Mouse (Mus musculus) MEL (cell line): ENCODE measurements around the gene Add1. TPM values are rescaled to one million over a fixed set of nuclear protein-coding genes. Genes with fewer than 3 reads are reported as not detected.

Source experiments
- DNase-seq: peaks from one replicate; pipeline ENCODE4 v3.0.0; 2011; ENCODE audit warnings: low read depth, low spot score
- H3K27ac ChIP-seq: 2 replicates; pipeline ENCODE4 v1.5.1; 2012; ENCODE audit warnings: low read depth, mild to moderate bottlenecking, control low read depth, low read length, moderate library complexity; ENCODE audit not compliant: control insufficient read depth
- H3K27me3 ChIP-seq, 2 experiments: fragments of 150-350 bp in 1 of 2; sonication (generic) in 1 of 2; 2 replicates each; pipeline ENCODE4 v1.6.1; 2012; ENCODE audit warnings: low read length in 2 of 2, mild to moderate bottlenecking in 2 of 2, improper control_type of control experiment in 1 of 2, moderate library complexity in 1 of 2; ENCODE audit not compliant: insufficient read depth in 2 of 2, control insufficient read depth in 1 of 2
- H3K36me3 ChIP-seq, 2 experiments: 2 replicates each; pipeline ENCODE4 v1.6.1; 2012 to 2014; ENCODE audit warnings: low read length in 2 of 2, improper control_type of control experiment in 1 of 2, inconsistent platforms in 1 of 2, mild to moderate bottlenecking in 1 of 2; ENCODE audit not compliant: insufficient read depth in 2 of 2, control insufficient read depth in 1 of 2
- H3K4me1 ChIP-seq, 2 experiments: fragments of 150-350 bp in 1 of 2; sonication (generic) in 1 of 2; 2 replicates each; pipeline ENCODE4 v1.6.1; 2012; ENCODE audit warnings: low read length in 2 of 2, improper control_type of control experiment in 1 of 2, mild to moderate bottlenecking in 1 of 2; ENCODE audit not compliant: insufficient read depth in 2 of 2, control insufficient read depth in 1 of 2
- H3K4me3 ChIP-seq, 2 experiments: fragments of 150-350 bp in 1 of 2; sonication (generic) in 1 of 2; 2 replicates each; pipeline ENCODE4 v1.5.1; 2012; ENCODE audit warnings: low read depth in 2 of 2, low read length in 2 of 2, mild to moderate bottlenecking in 2 of 2, moderate library complexity in 2 of 2, control low read depth in 1 of 2, improper control_type of control experiment in 1 of 2; ENCODE audit not compliant: control insufficient read depth in 1 of 2, insufficient read depth in 1 of 2
- H3K79me2 ChIP-seq: 2 replicates; pipeline ENCODE4 v1.6.1; 2012; ENCODE audit warnings: mild to moderate bottlenecking, low read length, moderate library complexity; ENCODE audit not compliant: control insufficient read depth, poor library complexity, insufficient read depth
- H3K9ac ChIP-seq: 2 replicates; pipeline ENCODE4 v1.6.1; 2012; ENCODE audit warnings: low read depth, mild to moderate bottlenecking, control low read depth, low read length, moderate library complexity; ENCODE audit not compliant: control insufficient read depth, poor library complexity, severe bottlenecking
- H3K9me3 ChIP-seq: fragments of 150-350 bp; sonication (generic); replicated peaks from 2 replicates; pipeline ENCODE4 v1.6.1; 2012; ENCODE audit warnings: mild to moderate bottlenecking, low read length, improper control_type of control experiment, moderate library complexity; ENCODE audit not compliant: insufficient read depth
- BHLHE40 ChIP-seq: IDR thresholded peaks from 2 replicates; pipeline ENCODE4 v1.6.1; 2012; ENCODE audit warnings: low read depth, mild to moderate bottlenecking, inconsistent platforms, low read length, improper control_type of control experiment, borderline replicate concordance
- CHD1 ChIP-seq: IDR thresholded peaks from 2 replicates; pipeline ENCODE4 v1.6.1; 2012; ENCODE audit warnings: low read depth, mild to moderate bottlenecking, inconsistent platforms, low read length, improper control_type of control experiment
- CHD2 ChIP-seq: IDR thresholded peaks from 2 replicates; pipeline ENCODE4 v1.6.1; 2011; ENCODE audit warnings: low read length, improper control_type of control experiment
- CTCF ChIP-seq, 3 experiments: IDR thresholded peaks in 2 of 3; conservative IDR thresholded peaks in 1 of 3; 2 replicates each; pipeline ENCODE4 v1.5.1; 2011 to 2012; ENCODE audit warnings: low read length in 3 of 3, low read depth in 2 of 3, mild to moderate bottlenecking in 2 of 3, improper control_type of control experiment in 1 of 3, inconsistent platforms in 1 of 3, mixed read lengths in 1 of 3, moderate library complexity in 1 of 3; ENCODE audit not compliant: control insufficient read depth in 1 of 3, insufficient read depth in 1 of 3, poor library complexity in 1 of 3, severe bottlenecking in 1 of 3
- E2F4 ChIP-seq: IDR thresholded peaks from 2 replicates; pipeline ENCODE4 v1.6.1; 2011; ENCODE audit warnings: low read depth, low read length, improper control_type of control experiment, borderline replicate concordance
- ELF1 ChIP-seq: IDR thresholded peaks from 2 replicates; pipeline ENCODE4 v1.6.1; 2014; ENCODE audit warnings: low read depth, mild to moderate bottlenecking, inconsistent platforms, low read length, improper control_type of control experiment, moderate library complexity
- EP300 ChIP-seq, 2 experiments: IDR thresholded peaks; 2 replicates each; pipeline ENCODE4 v1.6.1; 2011; ENCODE audit warnings: improper control_type of control experiment in 2 of 2, low read length in 2 of 2, low read depth in 1 of 2, mild to moderate bottlenecking in 1 of 2
- ETS1 ChIP-seq: IDR thresholded peaks from 2 replicates; pipeline ENCODE4 v1.6.1; 2012; ENCODE audit warnings: low read depth, mild to moderate bottlenecking, inconsistent platforms, low read length, improper control_type of control experiment, moderate library complexity
- GABPA ChIP-seq: IDR thresholded peaks from 2 replicates; pipeline ENCODE4 v1.6.1; 2012; ENCODE audit warnings: low read depth, mild to moderate bottlenecking, inconsistent platforms, low read length, improper control_type of control experiment, moderate library complexity
- GATA1 ChIP-seq: IDR thresholded peaks from 2 replicates; pipeline ENCODE4 v1.6.1; 2011; ENCODE audit warnings: low read depth, low read length, improper control_type of control experiment
- HCFC1 ChIP-seq: IDR thresholded peaks from 2 replicates; pipeline ENCODE4 v1.6.1; 2012; ENCODE audit warnings: low read depth, mild to moderate bottlenecking, inconsistent platforms, low read length, improper control_type of control experiment, moderate library complexity
- JUND ChIP-seq: IDR thresholded peaks from 2 replicates; pipeline ENCODE4 v1.6.1; 2011; ENCODE audit warnings: low read depth, mild to moderate bottlenecking, improper control_type of control experiment, low read length
- KAT2A ChIP-seq: conservative IDR thresholded peaks from 2 replicates; pipeline ENCODE4 v1.6.1; 2012; ENCODE audit warnings: low read depth, low read length, improper control_type of control experiment, inconsistent platforms
- MAX ChIP-seq: IDR thresholded peaks from 2 replicates; pipeline ENCODE4 v1.6.1; 2011; ENCODE audit warnings: low read length, improper control_type of control experiment
- MAZ ChIP-seq: IDR thresholded peaks from 2 replicates; pipeline ENCODE4 v1.6.1; 2012; ENCODE audit warnings: low read depth, mild to moderate bottlenecking, inconsistent platforms, low read length, improper control_type of control experiment
- MEF2A ChIP-seq: IDR thresholded peaks from 2 replicates; pipeline ENCODE4 v1.6.1; 2014; ENCODE audit warnings: low read depth, mild to moderate bottlenecking, inconsistent platforms, low read length, improper control_type of control experiment; ENCODE audit not compliant: poor library complexity, insufficient replicate concordance, severe bottlenecking; ENCODE audit errors: extremely low read depth
- MXI1 ChIP-seq: IDR thresholded peaks from 2 replicates; pipeline ENCODE4 v1.6.1; 2011; ENCODE audit warnings: mild to moderate bottlenecking, low read depth, low read length, improper control_type of control experiment
- MYB ChIP-seq: IDR thresholded peaks from 2 replicates; pipeline ENCODE4 v1.6.1; 2011; ENCODE audit warnings: mild to moderate bottlenecking, low read depth, low read length, improper control_type of control experiment
- MYC ChIP-seq: IDR thresholded peaks from 2 replicates; pipeline ENCODE4 v1.6.1; 2011; ENCODE audit warnings: low read depth, mild to moderate bottlenecking, low read length, improper control_type of control experiment, moderate library complexity
- NELFE ChIP-seq: IDR thresholded peaks from 2 replicates; pipeline ENCODE4 v1.6.1; 2011; ENCODE audit warnings: low read depth, low read length, improper control_type of control experiment
- NRF1 ChIP-seq: IDR thresholded peaks from 2 replicates; pipeline ENCODE4 v1.6.1; 2014; ENCODE audit warnings: low read depth, mild to moderate bottlenecking, inconsistent platforms, low read length, improper control_type of control experiment, moderate library complexity; ENCODE audit not compliant: poor library complexity, insufficient read depth, severe bottlenecking
- POLR2A ChIP-seq, 2 experiments: IDR thresholded peaks; 2 replicates each; pipeline ENCODE4 v1.6.1; 2011 to 2012; ENCODE audit warnings: low read length in 2 of 2, mild to moderate bottlenecking in 2 of 2, control low read depth in 1 of 2, improper control_type of control experiment in 1 of 2, low read depth in 1 of 2, moderate library complexity in 1 of 2; ENCODE audit not compliant: control insufficient read depth in 1 of 2, insufficient read depth in 1 of 2, poor library complexity in 1 of 2
- POLR2AphosphoS2 ChIP-seq: IDR thresholded peaks from 2 replicates; pipeline ENCODE4 v1.6.1; 2011; ENCODE audit warnings: low read length, improper control_type of control experiment
- POLR2AphosphoS5 ChIP-seq: IDR thresholded peaks from 2 replicates; pipeline ENCODE4 v1.6.1; 2012; ENCODE audit warnings: low read depth, borderline replicate concordance, mild to moderate bottlenecking, inconsistent platforms, low read length, moderate library complexity, mixed read lengths
- RAD21 ChIP-seq: IDR thresholded peaks from 2 replicates; pipeline ENCODE4 v1.6.1; 2011; ENCODE audit warnings: mild to moderate bottlenecking, low read depth, low read length, improper control_type of control experiment
- SMC3 ChIP-seq: IDR thresholded peaks from 2 replicates; pipeline ENCODE4 v1.6.1; 2011; ENCODE audit warnings: low read depth, low read length, improper control_type of control experiment
- TAL1 ChIP-seq: IDR thresholded peaks from 2 replicates; pipeline ENCODE4 v1.6.1; 2012; ENCODE audit warnings: mild to moderate bottlenecking, inconsistent platforms, low read length, moderate library complexity, mixed read lengths
- TBP ChIP-seq: IDR thresholded peaks from 2 replicates; pipeline ENCODE4 v1.8.0; 2011; ENCODE audit warnings: low read depth, low read length, improper control_type of control experiment
- TCF12 ChIP-seq: IDR thresholded peaks from 2 replicates; pipeline ENCODE4 v1.6.1; 2014; ENCODE audit warnings: low read depth, mild to moderate bottlenecking, inconsistent platforms, low read length, improper control_type of control experiment, moderate library complexity
- UBTF ChIP-seq: IDR thresholded peaks from 2 replicates; pipeline ENCODE4 v1.6.1; 2012; ENCODE audit warnings: low read depth, mild to moderate bottlenecking, inconsistent platforms, low read length, improper control_type of control experiment, moderate library complexity, borderline replicate concordance; ENCODE audit not compliant: insufficient read depth
- USF1 ChIP-seq: IDR thresholded peaks from 2 replicates; pipeline ENCODE4 v1.6.1; 2014; ENCODE audit warnings: low read depth, mild to moderate bottlenecking, inconsistent platforms, low read length, improper control_type of control experiment, moderate library complexity
- USF2 ChIP-seq, 2 experiments: IDR thresholded peaks; 2 replicates each; pipeline ENCODE4 v1.6.1; 2011 to 2012; ENCODE audit warnings: improper control_type of control experiment in 2 of 2, low read length in 2 of 2, borderline replicate concordance in 1 of 2, inconsistent platforms in 1 of 2, low read depth in 1 of 2, mild to moderate bottlenecking in 1 of 2; ENCODE audit not compliant: insufficient read depth in 1 of 2
- ZC3H11A ChIP-seq: IDR thresholded peaks from 2 replicates; pipeline ENCODE4 v1.6.1; 2012; ENCODE audit warnings: low read depth, mild to moderate bottlenecking, inconsistent platforms, low read length, improper control_type of control experiment
- ZMIZ1 ChIP-seq: IDR thresholded peaks from 2 replicates; pipeline ENCODE4 v1.6.1; 2012; ENCODE audit warnings: low read depth, mild to moderate bottlenecking, inconsistent platforms, low read length, improper control_type of control experiment, moderate library complexity
- ZNF384 ChIP-seq: IDR thresholded peaks from 2 replicates; pipeline ENCODE4 v1.6.1; 2012; ENCODE audit warnings: low read depth, mild to moderate bottlenecking, inconsistent platforms, low read length, improper control_type of control experiment
- polyA plus RNA-seq, 2 experiments: library from polyadenylated mRNA; stranded (reverse) in 1 of 2; unstranded in 1 of 2; fragments of >175 nt in 1 of 2; fragments of >200 nt in 1 of 2; gene quantifications; 2 replicates each; pipeline versions ENCODE4 v1.2.1 to v1.2.4; 2012; ENCODE audit warnings: low replicate concordance in 2 of 2, low read depth in 1 of 2; ENCODE audit not compliant: insufficient read length in 2 of 2, insufficient read depth in 1 of 2, missing spikeins in 1 of 2
- total RNA-seq: library from RNA; depleted of rRNA; stranded (reverse); fragments of 300-350 nt; gene quantifications from 2 replicates; pipeline ENCODE4 v1.2.3, GENCODE M21; 2012

Gene Add1
- total and polyA plus RNA-seq, 3 experiments: 79.3 to 127 TPM; not detected in 1

DNA sequence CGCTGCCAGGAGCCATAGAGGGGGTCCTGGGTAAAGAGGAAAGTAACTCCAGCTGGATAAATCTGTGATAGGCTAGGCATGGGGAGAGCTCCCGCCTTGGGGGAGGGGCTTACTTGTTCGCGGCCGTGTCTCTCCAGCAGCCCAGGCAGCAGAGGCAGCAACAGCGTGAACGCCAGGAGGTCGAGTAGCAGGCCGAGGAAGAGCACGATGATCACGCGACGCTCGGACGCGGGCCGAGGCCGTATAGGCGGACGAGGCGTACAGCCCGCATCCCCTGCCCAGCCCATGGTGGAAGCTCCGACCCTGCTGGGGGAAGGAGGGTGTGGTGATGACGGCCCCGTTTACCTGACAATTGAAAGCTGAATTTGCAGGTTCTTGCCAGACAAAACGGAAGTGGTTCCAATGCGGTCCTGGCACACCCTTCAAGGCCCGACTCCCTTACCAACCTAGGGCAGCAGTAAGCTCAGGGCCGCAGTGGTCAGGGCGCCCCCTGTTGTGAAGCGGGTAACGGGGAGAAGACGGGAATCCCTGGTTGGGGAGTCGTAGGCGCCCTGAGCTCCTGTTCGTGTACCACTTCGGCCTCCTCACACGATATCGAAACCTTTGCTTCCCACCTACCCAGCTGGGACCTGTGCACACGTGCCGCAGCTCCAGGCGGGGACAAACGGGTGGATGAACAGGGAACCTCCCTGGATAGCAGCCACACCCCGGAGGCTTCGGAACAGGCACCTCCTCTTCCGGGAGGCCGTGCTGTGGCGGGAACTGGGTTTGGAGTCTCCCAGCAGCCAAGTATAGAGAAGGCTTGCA is 63.2 kb downstream of the Add1 start, which contains the start of gene Mfsd10:
Gene Mfsd10 (minus strand): TSS at position 732 of the 807 bp plus-strand sequence.
- Histone ChIP-seq H3K27ac (peak within 1 kb of the TSS; percentile 78), H3K79me2 (peaks cover 13% of the 10 kb centered on the region), H3K4me3 (peak within 1 kb of the TSS; percentile 56 to 67), H3K9ac (peak within 1 kb of the TSS; percentile 76), H3K4me1 (peaks cover 0 to 18% of the 10 kb centered on the region in 2 experiments; a peak in 2 of 4 replicates), H3K9me3 (no peaks in the 10 kb centered on the region), H3K36me3 (peaks cover 2 to 9% of the 10 kb centered on the region in 2 experiments), H3K27me3 (no peaks in the 10 kb centered on the region)
- DNase-seq: peak; percentile 96
- TF ChIP-seq MXI1 (peak; percentile 97), RAD21 (peak; percentile 32), BHLHE40 (peak; percentile 90), MAX (peak; percentile 93), MEF2A (0 out of 2 replicates have a peak, but pooled peaks have one; percentile 37), ZMIZ1 (peak; percentile 31), POLR2AphosphoS5 (peak; percentile 71; the same call in 1 of the 2 replicates), MYC (peak; percentile 93), MAZ (peak; percentile 42; the same call in 1 of the 2 replicates), HCFC1 (peak; percentile 3), NELFE (peak; percentile 76), GABPA (no peak), MYB (no peak), TCF12 (peak; percentile 55; the same call in 1 of the 2 replicates), ELF1 (peak; percentile 79), POLR2A (IDR thresholded peaks at IDR 0.05; ENCODE audit: control insufficient read depth in 1 of 2, insufficient read depth in 1 of 2, low read depth in 1 of 2, low read length in 2 of 2, poor library complexity in 1 of 2) (peak; percentile 67 to 91), KAT2A (no peak), EP300 (IDR thresholded peaks at IDR 0.05; ENCODE audit: low read depth in 1 of 2, low read length in 2 of 2) (no peak; a peak in 1 of 4 replicates), UBTF (no peak), CHD2 (no peak), ZNF384 (no peak), CHD1 (no peak), SMC3 (peak; percentile 43), USF1 (peak; percentile 84), TBP (peak; percentile 74), JUND (no peak), TAL1 (no peak), NRF1 (no peak), CTCF (IDR thresholded peaks at IDR 0.05 in 2 of 3, conservative IDR thresholded peaks at IDR 0.05 in 1 of 3; ENCODE audit: control insufficient read depth in 1 of 3, insufficient read depth in 1 of 3, low read depth in 2 of 3, low read length in 3 of 3, poor library complexity in 1 of 3, severe bottlenecking in 1 of 3) (peak in 2 of 3 experiments; percentile 60 to 62; a peak in 5 of 6 replicates), GATA1 (no peak), ETS1 (peak; percentile 54; the same call in 1 of the 2 replicates), POLR2AphosphoS2 (peak; percentile 70), ZC3H11A (peak; percentile 39; the same call in 1 of the 2 replicates), USF2 (IDR thresholded peaks at IDR 0.05; ENCODE audit: borderline replicate concordance in 1 of 2, insufficient read depth in 1 of 2, low read depth in 1 of 2, low read length in 2 of 2) (no peak), E2F4 (peak; percentile 99)
